Mouse (Mus musculus) spleen, adult 2 months (tissue): ENCODE data around the gene Phkg1. TPM values are rescaled to one million over a fixed set of nuclear protein-coding genes. Genes with fewer than 3 reads are reported as not detected.
"Not testable (repeated sequence)": the region's sequence is repeated elsewhere in the genome, so short reads cannot be mapped to it uniquely, and the experiment has no call there.

Experiments
- DNase-seq, 2 experiments: peaks; one replicate each; pipeline versions ENCODE4 v3.0.0 to v3.0.0-alpha.2; 2012 to 2021; ENCODE audit warnings: low spot score in 2 of 2, low read depth in 1 of 2
- H3K27ac ChIP-seq: fragments of 200-500 bp; 2 replicates; pipeline ENCODE4 v1.5.1; 2012; ENCODE audit warnings: low read length, inconsistent platforms; ENCODE audit not compliant: insufficient read depth
- H3K27me3 ChIP-seq: fragments of 200-500 bp; 2 replicates; pipeline ENCODE4 v1.6.1; 2012; ENCODE audit warnings: mild to moderate bottlenecking, moderate library complexity, low read length, inconsistent platforms; ENCODE audit not compliant: control insufficient read depth, insufficient read depth
- H3K36me3 ChIP-seq: fragments of 200-500 bp; 2 replicates; pipeline ENCODE4 v1.6.1; 2012; ENCODE audit warnings: mild to moderate bottlenecking, low read length, inconsistent platforms; ENCODE audit not compliant: control insufficient read depth, insufficient read depth
- H3K4me1 ChIP-seq: fragments of 200-500 bp; 2 replicates; pipeline ENCODE4 v1.6.1; 2011; ENCODE audit warnings: inconsistent platforms; ENCODE audit not compliant: control insufficient read depth, insufficient read depth, insufficient read length
- H3K4me3 ChIP-seq: fragments of 200-500 bp; 2 replicates; pipeline ENCODE4 v1.5.1; 2011; ENCODE audit warnings: mild to moderate bottlenecking, inconsistent platforms; ENCODE audit not compliant: insufficient read depth, insufficient read length; ENCODE audit errors: extremely low read depth
- CTCF ChIP-seq: fragments of 200-500 bp; IDR thresholded peaks from 2 replicates; pipeline ENCODE4 v1.5.1; 2011; ENCODE audit warnings: mild to moderate bottlenecking, inconsistent platforms; ENCODE audit not compliant: insufficient read depth, insufficient read length, insufficient replicate concordance; ENCODE audit errors: extremely low read depth
- POLR2A ChIP-seq: fragments of 200-500 bp; IDR thresholded peaks from 2 replicates; pipeline ENCODE4 v1.6.1; 2011; ENCODE audit warnings: low read depth, low read length, inconsistent platforms
- WGBS: fragments of 180-500 bp; shearing (Covaris S2); methylation state at CpG from one replicate; pipeline ENCODE4 v1.1.7; 2018; 5-methylcytosine and 5-hydroxymethylcytosine counted together
- polyA plus RNA-seq: library from polyadenylated mRNA; depleted of rRNA; stranded (reverse); fragments of >200 nt; gene quantifications from 2 replicates; pipeline ENCODE4 v1.2.3, GENCODE M21; 2012; rRNA removed

Phkg1 gene
- polyA plus RNA-seq = 0.13 and 0.14 TPM in 2 replicates

DNA sequence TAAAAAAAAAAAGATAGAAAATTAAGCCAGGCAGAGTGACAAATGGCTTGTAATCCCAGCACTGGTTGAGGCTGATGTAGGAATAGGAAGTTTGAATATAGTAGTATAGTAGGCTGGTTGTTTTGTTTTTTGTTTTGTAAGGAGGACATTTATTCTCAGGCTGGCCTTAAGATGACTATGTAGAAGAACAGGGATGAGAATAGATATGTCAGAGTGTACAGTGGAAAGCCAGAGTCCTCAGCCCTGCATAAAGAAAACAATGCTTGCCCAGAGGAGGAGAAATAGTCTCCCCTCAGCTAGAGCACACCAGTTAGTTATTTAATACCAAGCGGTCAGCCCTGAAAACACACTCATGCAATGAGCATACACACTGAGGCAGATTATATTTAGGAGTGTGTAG is at the start of gene Phkg1:
Gene Phkg1, minus strand, starts transcription at position 101 of the 400 bp plus-strand sequence.
- WGBS = 91% methylated on average over 1 of the region's 1 CpGs
- no peak for TF ChIP-seq POLR2A
- TF ChIP-seq CTCF = no peak
- no peaks in the 10 kb centered on the region for H3K36me3 ChIP-seq
- DNase-seq = no peak
- H3K27me3 ChIP-seq = no peaks in the 10 kb centered on the region
- H3K4me3 ChIP-seq = no peak within 1 kb of the TSS
- no peak within 1 kb of the TSS for H3K27ac ChIP-seq
- no peaks in the 10 kb centered on the region for H3K4me1 ChIP-seq

DNA sequence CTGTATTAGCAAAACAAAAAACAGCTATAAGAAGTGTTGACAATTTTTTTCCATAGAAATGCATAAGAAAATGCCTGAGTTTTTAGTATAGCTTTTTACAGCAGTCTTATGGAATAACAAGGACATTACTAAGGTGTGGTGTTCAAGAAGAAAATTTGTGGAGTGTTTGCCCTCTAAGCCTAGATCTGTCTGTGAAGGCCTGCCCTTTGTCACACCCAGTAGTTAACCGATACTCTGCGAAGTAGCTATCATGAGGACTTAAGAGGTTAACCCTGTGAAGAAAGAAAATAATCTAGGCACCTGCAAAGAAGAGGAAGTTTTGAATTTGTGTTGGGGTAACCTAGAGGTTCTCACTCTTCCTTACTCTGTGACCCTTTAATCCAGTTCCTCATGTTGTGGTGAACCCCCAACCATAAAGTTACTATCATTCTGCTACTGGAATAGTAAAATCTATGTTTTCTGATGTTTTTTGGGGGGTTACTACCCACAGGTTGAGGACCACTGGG is 49.2 kb upstream of the Phkg1 start:
- DNase-seq = no peak
- 29% methylated on average over 2 of the region's 2 CpGs for WGBS
- Histone ChIP-seq H3K4me3 (no peak overlapping the region), H3K4me1 (no peaks in the 10 kb centered on the region; the same call in 1 of the 2 replicates), H3K27ac (no peak overlapping the region), H3K27me3 (no peaks in the 10 kb centered on the region), H3K36me3 (no peaks in the 10 kb centered on the region)
- no peak for TF ChIP-seq CTCF
- TF ChIP-seq POLR2A = no peak

DNA sequence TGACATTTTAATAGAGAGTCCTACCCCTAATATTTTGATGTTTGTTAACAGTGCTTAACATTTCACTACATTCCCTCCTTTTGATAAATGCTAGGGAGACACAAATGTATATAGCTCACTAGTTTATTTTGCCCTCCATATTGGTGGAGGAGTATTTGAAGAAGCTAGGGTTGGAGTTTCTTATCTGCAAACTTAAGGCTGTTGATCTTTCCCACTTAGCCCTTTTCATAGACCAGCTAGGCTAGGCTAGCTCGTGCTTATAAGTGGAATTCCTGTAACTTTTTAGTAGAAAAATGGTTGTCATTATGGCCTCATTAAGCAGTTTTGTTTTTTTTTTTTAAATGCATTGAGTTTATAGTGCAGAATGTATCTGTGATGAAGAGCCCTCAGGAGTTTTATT is 45.1 kb upstream of the Phkg1 start:
- DNase-seq = no peak
- H3K36me3 ChIP-seq = no peaks in the 10 kb centered on the region
- no peaks in the 10 kb centered on the region for H3K27me3 ChIP-seq
- H3K4me1 ChIP-seq = no peaks in the 10 kb centered on the region; the same call in none of the 2 replicates
- no peak for TF ChIP-seq CTCF
- no peak for TF ChIP-seq POLR2A
- no peak overlapping the region for H3K4me3 ChIP-seq
- no peak overlapping the region for H3K27ac ChIP-seq
- 84% methylated on average over 1 of the region's 1 CpGs for whole genome bisulfite sequencing

DNA sequence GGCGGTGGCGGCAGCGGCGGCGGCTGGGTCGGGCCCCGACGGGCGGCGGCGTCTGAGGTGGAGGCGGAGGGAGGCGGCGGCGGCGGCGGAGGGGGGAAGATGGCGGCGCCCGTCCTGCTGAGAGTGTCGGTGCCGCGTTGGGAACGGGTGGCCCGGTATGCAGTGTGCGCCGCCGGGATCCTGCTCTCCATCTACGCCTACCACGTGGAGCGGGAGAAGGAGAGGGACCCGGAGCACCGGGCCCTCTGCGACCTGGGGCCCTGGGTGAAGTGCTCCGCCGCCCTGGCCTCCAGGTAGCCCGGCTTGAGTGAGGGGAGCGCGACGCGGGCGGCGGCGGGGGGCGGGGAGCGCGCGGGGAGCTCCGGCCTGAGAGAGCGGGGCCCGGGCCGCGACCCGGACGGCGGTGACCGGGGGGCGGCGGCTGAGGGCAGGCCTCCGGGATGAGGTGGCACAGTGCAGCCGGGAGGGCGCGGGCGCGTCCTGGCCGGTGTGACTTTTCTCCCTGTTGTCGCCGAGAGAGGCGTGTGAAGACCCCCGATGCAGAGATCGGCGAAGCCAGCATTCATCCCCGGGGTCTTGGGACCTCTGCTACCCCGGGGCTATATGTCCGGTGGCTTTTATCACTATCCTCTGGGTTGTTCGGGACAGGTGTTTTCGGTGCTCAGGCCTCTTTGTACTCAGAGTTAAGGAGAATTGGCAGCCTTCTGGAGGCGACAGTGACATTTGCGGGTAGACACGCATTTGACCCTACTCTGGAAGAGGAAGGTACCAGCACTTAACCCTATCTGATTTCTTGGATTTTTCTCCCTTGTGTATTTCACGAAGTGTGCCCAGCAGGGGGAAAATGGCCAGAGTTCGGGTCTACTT is 44.0 kb upstream of the Phkg1 start:
- under 1% methylated on average over 45 of the region's 82 CpGs for WGBS

DNA sequence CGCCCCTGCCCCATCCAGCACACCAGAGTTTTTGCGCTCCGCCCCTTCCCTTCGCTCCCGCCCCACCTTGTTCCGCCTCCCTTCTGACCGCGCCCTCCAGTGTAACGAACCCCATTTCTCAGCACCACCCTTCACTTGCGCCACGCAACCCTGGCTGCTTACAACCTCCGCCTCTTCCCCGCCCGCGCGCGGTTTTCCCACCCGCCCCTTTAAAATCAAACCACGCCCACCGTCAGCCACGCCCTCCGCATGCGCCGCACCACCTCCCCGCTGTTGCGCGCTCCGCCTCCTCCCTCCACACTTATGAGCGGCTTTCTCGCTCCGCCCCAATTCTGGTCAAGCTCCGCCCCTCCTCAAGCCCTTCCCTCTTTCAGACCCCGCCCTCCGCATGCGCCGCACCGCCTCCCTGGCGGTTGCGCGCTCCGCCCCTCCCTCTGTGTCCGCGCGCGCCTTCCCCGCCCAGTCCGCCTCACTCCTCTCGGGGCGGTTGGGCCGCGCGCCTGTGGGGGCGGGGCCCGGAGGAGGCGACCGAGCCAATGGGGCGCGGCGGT is 43.2 kb upstream of the Phkg1 start, which contains the start of gene Vkorc1l1:
Gene Vkorc1l1, plus strand, starts transcription at position 476 of the 551 bp plus-strand sequence.
- Histone ChIP-seq H3K4me1 (no peaks in the 10 kb centered on the region; the same call in 1 of the 2 replicates), H3K27ac (0 out of 2 replicates have a peak within 1 kb of the TSS, but pooled peaks have one; percentile 3), H3K27me3 (no peaks in the 10 kb centered on the region), H3K36me3 (no peaks in the 10 kb centered on the region), H3K4me3 (peak within 1 kb of the TSS; percentile 66)
- peak; percentile 97 for DNase-seq
- under 1% methylated on average over 55 of the region's 59 CpGs for WGBS
- no peak for TF ChIP-seq POLR2A
- no peak for TF ChIP-seq CTCF

More for the DNA sequence above, 44.0 kb upstream of the Phkg1 start:
- H3K27ac ChIP-seq, H3K4me1 ChIP-seq, H3K36me3 ChIP-seq, H3K27me3 ChIP-seq: not testable (repeated sequence)
- H3K4me3 ChIP-seq = peak overlapping the region; percentile 66
- peak in 1 of 2 experiments; percentile 37 for DNase-seq

DNA sequence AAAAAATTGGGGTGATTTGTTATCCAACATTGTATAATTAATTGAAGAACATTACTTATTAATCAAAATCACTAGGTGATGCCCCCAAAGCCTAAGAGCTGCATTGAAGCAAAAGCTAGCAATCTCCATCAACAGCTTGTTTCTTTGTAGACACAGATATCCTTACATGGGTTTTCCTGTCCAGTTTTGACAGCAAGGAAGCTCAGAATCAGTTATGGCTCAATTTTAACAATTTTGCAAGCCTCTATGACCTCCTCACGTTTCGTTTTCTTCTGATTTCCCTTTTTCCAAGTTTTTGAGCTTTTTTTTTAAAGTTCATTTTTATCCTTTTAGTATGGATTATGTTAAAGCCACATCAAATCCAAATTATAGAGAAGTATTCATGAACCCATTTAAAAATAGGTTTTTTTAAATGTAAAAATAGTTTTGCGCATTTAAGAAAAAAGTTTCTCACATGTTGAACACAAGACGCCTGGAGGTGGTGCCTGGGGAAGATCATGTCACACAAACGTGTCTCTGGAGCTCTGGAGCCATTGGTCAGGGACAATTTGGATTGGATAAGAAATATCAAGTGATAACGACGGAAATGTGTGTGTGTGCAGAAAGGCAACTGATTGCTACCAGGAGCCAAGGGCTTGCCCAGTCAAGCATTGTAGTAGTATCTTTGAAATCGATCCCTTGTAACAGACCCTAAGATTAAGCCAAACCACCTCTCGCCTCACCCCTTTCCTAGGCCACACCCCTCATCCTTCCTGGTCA is 42.6 kb upstream of the Phkg1 start:
- no peaks in the 10 kb centered on the region for H3K27me3 ChIP-seq
- TF ChIP-seq POLR2A (no peak), CTCF (no peak)
- 0 out of 2 replicates have a peak overlapping the region, but pooled peaks have one; percentile 3 for H3K27ac ChIP-seq
- no peaks in the 10 kb centered on the region; the same call in 1 of the 2 replicates for H3K4me1 ChIP-seq
- H3K36me3 ChIP-seq = no peaks in the 10 kb centered on the region
- DNase-seq = no peak
- WGBS = under 1% methylated on average over 9 of the region's 9 CpGs
- peak overlapping the region; percentile 58 for H3K4me3 ChIP-seq
